Mouse (Mus musculus) E14TG2a.4 (cell line): ENCODE results near the gene Abhd17c.

Experiments
- CTCF ChIP-seq: conservative IDR thresholded peaks from 2 replicates; pipeline ENCODE4 v1.5.1; 2014; ENCODE audit warnings: low read length
- NANOG ChIP-seq: IDR thresholded peaks from 2 replicates; pipeline ENCODE4 v1.6.1; 2014; ENCODE audit warnings: borderline replicate concordance, low read length, mixed read lengths
- POU5F1 ChIP-seq: IDR thresholded peaks from 2 replicates; pipeline ENCODE4 v1.6.1; 2014; ENCODE audit warnings: low read length, borderline replicate concordance

DNA sequence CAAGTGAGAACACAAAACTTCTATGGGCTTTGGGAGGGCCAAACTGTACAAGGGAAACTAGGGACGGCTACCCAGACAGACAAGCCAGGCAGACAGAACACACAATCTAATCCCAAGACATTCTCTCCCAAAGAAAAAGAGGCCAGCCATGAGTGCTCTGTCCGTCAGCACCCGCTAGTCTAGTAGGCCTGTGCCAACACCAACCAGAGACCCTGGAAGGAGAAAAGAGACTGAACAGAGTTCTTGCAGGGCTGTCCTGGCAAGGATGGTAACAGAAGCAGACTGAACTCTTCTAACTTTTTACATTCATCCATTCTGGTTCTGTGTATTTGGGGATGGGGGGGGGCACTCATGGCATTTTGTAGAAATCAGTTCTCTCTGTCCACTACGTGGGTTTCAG is 12.1 kb downstream of the Abhd17c start:
- TF ChIP-seq POU5F1 (no peak), CTCF (no peak), NANOG (no peak)
